Mouse (Mus musculus) C2C12 (cell line): ENCODE data around the gene Exoc4.

ENCODE experiments used
- CEBPB ChIP-seq: IDR thresholded peaks from one replicate; pipeline ENCODE4 v1.6.1; 2011; ENCODE audit warnings: low read depth, mild to moderate bottlenecking, control low read depth, moderate library complexity
- CTCF ChIP-seq: IDR thresholded peaks from one replicate; pipeline ENCODE4 v1.5.1; 2011; ENCODE audit not compliant: control insufficient read depth, insufficient read depth, insufficient read length
- MYOG ChIP-seq: IDR thresholded peaks from one replicate; pipeline ENCODE4 v1.6.1; 2011; ENCODE audit not compliant: control insufficient read depth, insufficient read length; ENCODE audit errors: extremely low read depth
- USF1 ChIP-seq: IDR thresholded peaks from one replicate; pipeline ENCODE4 v1.6.1; 2011; ENCODE audit warnings: low read depth, mild to moderate bottlenecking, control low read depth, moderate library complexity

- TF ChIP-seq CTCF (no peak), MYOG (no peak), CEBPB (no peak), USF1 (no peak)
Measured at GRCm38 (mm10) chr6:33685321-33685720, 436.4 kb downstream of the Exoc4 start.
